Mouse (Mus musculus): ENCODE data around the gene Trim69. TPM values are rescaled to one million over a fixed set of nuclear protein-coding genes. Genes with fewer than 3 reads are reported as not detected.

Trim69 gene
- total RNA-seq (2021): not detected in 2 replicates
- long read RNA-seq: 0 reads

DNA sequence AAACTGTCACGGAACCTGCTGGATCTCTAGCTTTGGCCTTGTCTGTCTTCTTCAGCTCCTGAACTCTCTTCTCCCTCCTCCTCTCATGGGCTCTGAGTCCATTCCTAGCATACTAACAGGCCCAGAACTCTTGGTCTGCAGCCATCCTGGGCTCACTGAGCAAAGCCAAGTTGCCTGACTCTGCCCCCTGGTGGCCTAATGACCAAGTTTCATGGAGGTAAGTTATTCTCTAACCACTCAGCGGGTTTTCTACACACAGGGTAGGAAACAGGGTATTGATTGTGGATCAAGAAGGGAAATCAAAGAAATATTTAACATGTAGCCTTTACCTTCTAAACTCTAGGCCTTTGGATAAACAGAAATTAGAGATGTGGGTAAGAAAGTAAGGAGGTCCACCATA, at the start of gene Trim69:
Gene Trim69, plus strand, starts transcription at position 21 of the 400 bp plus-strand sequence.
- peak; percentile 83 for DNase-seq

DNA sequence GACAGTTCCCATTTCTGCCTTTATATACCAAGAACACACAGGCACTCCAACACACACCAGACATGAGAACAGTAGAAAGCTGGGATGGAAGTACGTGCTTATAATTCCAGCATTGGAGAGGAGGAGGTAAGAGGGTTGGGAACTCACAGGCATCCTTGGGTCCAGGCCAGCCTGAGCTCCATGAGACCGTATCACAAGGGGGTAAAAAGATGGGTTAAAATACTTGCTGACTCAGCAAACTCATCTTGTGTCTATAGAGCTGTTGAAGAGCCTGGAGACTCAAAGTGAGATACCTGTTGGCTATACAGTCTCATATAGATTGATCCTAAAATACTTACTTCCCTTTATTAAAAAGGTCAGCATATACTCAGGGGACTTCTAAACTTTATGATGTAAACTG, 43.6 kb upstream of the Trim69 start:
- DNase-seq: no peak

DNA sequence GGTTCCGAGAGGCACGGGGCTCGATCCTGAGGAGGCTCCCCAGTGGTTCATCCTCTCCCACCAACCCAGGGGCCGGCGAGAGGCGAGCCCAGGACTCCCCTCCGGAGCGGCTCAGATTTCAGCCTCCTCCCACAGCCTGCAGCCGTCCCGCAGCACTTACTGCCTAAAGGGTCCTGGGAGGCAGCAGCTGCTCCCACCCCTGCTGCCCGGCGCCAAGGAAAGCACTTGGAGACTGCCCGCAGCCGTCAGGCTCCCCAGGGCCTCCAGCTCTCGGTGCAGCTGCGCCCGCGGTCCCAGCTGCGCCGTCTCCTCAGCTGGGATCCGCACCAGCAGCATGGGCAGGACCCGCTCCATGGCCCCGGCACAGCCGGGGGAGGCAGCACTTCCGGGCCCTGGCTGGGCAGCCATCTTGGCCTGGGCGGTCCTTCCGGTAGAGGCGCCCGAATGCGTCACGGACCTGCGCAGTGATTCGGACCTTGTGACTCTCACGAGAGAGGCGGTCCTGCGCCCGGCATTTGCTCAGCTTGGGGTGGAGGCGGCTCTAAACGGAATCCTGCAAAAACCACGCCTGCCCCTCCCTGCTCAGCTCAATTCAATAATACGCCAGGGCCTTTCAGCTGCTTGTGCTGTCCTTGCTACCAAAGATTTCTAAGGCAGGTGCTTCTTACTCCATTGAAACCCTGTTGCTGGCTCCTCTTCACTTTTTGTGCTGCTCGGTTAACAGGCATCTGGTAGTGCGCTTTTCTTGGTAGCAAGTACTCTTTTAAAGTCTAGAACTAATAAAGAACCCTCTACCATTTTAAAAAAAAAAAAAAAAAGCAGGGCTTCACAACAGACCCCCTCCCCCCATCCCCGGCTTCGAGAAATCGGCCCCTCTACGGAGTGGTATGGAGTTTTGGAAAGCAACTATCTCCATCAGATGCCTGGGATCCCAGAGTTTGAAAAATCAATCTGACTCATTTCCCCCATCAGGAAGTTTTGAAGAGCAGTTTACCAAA, 42.2 kb upstream of the Trim69 start, which contains the start of gene Spg11:
Gene Spg11, minus strand, starts transcription at position 426 of the 998 bp plus-strand sequence.
- DNase-seq: peak; percentile 98

DNA sequence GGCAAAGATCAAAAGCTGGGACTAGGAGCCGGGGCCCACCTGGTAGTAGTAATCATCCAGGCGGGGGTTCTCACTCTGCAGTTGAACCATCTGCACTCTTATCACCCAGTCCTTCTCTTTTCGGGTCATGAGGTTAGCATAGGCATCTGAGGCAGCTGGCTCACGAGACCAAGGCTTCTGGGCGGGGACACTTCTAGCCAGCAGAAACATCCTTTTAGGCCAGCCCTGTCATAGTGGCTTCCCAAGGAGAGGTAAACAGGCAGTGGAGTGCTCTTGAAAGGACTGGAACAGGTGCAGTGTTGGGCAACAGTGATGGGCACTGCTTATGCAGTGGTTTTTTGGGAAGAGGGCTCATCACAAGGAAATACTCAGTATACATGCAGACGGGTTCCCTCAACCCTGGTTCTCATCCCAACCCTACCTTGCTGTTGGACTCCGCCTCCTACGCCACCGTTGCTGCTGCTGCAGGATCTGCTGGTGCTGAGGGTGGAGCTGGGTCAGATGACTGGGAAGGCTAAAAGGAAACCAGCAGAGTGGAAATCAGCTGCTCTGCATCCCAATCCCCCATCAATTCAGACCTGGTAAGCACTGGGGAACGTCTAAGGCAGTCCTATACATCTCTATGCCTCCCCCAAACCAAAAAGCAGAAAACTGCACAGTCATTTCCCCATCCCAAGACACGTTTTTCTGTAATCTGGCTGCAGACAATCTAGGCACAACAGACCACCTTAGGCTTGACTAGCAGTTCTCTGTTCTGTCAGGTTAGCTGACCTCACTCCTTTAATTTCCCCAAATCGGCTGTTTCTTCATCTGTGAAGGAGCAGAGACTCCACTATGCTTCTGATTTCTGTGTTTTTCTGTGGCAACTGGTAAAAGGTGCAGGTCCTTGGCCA, 34.6 kb upstream of the Trim69 start:
- no peak for DNase-seq

DNA sequence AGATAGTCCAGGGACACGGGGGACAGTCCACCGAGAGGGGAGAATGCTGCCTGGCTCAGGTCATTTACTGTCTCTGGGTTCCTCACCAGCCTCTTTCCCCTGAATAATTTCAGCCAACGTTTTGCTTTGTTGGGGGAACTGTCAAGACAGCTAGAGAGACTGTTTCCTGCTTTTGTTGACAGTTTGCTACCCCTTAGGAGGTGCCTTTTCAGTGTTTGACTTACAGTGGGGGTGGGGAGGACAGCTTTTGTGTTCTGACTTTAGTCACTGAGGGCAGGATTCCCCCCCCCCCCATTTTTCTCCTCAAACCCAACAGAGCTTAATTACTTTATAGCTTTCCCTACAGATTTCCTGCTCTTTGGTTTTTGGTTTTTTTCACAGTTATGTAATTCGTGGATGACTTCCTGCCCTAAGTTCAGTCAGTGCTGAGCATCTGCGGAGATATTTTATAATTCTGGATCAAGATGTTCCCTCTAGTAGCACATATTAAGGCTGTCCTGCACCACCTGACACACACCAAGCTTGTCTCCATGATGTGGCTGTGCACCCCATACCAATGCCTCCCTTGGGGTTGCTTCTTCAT, 33.6 kb upstream of the Trim69 start:
- no peak for DNase-seq

DNA sequence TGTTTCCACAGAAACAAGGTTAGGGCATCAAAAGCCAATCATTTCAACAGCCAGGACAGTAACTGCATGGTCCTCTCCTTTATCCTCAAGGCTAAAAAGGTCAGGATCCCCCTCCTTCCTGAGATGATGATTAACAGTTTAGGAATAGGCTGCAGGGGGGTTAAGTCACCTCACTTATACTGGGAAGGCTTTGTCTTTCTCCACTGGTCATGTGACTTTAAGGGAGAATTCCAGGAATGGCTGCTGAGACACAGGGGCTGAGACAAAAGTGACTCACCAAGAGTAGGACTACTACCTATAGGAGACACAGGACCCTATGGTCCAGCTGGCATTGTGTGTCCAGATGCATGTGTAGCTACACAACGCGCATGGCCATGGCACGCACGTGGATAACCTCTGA, 32.9 kb upstream of the Trim69 start:
- no peak for DNase-seq

DNA sequence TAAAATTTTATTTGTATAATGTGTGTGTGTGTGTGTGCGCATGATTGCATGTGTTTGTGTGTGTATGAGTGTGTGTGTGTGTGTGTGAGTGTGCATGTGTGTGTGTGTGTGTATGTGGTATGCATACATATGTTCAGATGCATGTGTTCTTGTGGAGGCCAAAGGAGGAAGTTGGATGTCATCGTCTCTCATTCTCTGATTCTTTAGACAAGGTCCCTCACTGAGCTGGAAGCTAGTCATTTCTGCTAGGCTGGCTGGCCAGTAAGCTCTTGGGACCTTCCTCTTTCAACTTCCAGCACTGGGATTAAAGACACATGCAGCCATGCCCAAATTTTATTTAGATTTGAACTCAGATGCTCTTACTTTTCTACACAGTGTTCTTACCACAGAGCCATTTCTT, 28.4 kb upstream of the Trim69 start:
- DNase-seq: no peak

DNA sequence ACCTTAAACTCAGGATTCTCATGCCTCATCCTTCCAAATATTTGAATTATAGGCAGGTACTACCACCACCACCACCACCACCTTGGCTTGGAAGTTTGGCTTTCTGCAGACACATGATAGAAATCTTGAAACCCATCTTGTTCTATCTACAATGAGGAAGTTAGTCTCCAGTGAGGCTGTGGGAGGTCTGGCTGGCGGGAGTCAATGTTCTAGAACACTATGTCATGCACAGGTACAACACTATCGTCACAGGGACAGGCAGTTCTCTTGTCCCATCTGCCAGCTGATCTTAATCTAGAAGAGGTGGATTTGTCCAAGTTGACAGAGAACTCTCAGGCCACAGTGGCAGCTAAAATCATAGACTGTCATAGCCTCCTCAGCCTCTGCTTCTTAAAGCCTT, 27.9 kb upstream of the Trim69 start:
- DNase-seq: no peak

DNA sequence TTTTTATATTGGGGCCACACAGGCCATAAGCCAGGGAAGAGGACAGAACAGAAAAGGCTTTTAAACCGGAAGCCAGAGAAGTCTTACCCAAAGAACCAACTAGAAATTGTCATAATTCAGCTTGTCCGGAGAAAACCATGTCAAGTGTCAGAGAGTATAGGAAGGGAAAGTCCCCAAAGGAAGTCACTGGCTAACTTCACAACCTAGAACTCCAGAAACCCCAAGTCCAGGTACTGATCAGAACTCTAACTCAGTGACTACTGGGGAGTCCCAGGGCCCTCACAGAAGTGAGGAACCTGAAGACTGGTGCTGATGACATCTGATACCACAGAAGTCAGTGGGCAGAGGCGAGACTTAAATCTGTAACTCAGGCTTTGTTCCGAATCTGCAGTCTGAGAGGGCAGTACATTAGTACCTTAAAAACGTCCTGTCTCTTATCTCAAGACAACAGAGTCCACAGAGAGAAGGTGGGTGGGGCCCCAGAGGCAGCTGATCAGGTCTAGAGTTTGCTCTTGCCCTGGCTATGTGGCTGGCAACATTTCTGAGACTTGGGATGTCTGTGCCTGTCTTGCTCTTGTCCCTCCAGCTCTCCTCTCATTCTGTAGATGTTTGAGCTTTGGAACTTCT, 22.5 kb upstream of the Trim69 start:
- DNase-seq: no peak

DNA sequence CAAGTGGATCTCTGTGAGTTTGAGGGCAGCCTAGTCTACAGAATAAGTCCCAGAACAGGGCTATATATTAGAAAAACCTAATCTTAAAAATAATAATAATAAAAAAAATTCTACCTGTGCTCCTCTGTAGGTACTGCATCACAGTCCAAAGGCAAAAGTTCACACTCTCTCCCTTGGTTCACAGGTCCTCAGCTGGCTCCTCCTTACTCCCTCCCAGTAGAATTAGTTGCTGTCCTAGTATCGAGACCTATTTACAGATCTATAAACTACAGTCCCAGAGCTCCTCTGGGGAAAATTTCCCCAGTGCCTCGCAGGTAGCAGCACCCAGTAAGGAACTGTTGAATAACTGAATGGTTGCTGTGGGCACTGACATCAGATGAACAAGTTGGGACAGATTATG, 19.7 kb upstream of the Trim69 start:
- no peak for DNase-seq

DNA sequence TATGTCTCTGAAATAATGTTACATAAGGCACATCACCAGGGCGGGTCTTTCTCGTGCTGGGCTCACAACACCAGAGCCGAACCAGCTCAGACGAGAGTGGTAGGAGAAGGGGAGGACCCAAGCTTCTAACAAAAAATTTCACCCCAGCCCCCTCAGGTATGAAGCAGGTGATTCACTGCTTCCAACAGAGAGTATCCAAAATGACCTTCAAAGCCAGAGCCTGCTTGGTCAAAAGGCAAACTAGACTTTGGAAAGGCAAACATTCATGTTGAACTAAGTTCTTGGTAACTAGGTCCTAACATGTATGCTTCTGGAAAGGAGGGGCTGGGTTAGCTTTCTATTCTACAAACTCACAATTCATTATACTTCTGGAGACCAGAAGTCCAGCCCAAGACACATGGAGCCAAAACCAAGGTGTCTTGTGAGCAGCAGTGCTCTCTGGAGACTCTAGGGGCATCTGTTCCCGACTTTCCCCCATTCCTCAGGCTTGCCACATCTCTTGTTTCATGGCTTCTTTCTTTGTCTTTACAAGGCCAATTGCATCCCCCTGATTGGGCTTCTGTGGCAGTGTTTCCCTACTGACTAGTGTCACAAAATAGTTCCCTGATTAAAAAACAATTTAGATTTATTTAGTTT, 19.1 kb upstream of the Trim69 start:
- no peak for DNase-seq

DNA sequence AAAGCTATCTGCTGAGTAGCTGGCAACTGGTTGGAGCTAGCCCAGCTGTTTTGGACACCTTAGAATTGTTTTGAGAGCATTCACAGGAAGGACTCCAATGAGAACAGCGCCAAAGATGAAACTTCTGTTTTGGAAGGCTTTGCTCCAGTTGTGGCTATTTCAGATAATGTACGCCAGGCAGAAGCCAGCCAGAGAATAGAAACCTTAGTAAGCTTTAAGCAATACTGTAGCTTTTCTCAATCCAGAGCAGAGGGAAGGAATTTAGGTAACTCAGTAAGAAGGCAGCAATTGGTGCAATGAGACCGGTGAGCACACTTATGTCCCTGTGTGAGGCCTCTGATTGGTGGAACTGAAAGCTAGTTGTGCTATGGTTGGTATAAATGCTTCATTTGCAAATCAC, 17.4 kb upstream of the Trim69 start:
- DNase-seq: no peak

DNA sequence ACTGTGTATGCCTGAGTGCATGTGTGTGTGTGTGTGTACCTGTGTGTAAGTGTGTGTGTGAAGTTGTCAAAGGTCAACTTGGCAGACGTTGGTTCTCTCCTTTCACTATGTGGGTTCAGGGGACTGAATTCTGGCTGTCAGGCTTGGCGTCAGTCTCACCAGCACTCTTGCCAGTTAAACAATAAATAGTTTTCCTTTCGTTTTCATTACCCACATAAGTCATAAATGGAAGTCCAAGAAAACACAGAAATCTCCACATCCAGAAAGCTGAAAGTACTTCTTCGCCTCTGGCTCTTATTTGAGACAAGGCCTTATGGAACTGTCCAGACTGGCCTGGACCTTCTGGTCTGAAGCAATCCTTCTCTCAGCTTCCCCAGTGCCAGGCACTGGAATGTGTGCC, 14.7 kb upstream of the Trim69 start:
- DNase-seq: no peak

DNA sequence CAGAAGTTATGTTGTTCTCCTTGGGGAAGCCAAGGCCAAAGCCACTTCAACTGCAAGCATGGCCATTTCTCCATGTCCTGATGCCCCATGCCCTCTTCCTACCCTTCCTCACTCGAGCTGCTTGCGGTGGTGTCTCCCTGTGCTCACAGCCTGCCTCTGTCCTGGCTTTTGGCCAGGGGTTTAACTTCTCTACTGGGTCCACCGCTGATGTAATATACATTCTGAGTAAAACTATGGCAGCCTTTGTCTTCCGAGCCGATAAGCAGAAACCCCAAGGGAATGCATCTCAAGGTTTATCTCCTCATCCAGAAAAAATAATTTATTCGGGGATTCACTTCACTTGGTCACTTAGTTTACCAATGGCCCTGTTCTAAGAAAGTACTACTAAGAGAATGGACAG, 13.8 kb upstream of the Trim69 start:
- no peak for DNase-seq

DNA sequence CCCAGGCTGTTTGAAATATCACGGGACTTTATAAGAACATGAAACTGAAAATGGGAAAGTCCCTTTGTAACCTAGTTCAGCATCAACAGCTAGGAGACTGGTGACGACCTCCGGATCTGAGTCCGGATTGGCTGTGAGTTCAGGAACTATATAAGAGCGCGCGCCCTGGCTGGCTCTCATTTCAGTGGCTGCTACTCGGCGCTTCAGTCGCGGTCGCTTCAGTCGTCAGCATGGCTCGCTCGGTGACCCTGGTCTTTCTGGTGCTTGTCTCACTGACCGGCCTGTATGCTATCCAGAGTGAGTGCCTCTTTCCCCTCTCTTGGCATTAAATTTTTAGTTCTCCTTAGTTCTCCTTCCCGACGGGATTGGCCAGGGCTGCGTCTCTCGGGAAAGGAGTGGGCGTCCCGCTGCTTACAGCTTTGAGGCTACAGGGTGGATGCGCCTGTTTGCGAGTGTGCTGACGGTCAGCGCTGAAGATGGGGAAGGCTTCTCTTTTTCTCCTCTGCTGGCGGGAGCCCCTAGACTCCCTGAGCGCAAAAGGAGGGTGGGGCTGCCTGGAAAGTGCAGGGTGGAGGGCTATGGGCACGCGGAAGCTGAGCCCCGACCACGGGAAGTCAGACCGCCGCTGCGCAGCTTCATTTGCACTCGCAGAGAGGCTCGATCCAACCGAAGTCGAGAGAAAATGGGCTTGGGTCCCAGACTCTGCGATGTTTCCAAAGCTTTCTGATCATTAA, 12.8 kb upstream of the Trim69 start, which contains the start of gene B2m:
Gene B2m, plus strand, starts transcription at position 179 of the 734 bp plus-strand sequence.
- DNase-seq: peak; percentile 91

DNA sequence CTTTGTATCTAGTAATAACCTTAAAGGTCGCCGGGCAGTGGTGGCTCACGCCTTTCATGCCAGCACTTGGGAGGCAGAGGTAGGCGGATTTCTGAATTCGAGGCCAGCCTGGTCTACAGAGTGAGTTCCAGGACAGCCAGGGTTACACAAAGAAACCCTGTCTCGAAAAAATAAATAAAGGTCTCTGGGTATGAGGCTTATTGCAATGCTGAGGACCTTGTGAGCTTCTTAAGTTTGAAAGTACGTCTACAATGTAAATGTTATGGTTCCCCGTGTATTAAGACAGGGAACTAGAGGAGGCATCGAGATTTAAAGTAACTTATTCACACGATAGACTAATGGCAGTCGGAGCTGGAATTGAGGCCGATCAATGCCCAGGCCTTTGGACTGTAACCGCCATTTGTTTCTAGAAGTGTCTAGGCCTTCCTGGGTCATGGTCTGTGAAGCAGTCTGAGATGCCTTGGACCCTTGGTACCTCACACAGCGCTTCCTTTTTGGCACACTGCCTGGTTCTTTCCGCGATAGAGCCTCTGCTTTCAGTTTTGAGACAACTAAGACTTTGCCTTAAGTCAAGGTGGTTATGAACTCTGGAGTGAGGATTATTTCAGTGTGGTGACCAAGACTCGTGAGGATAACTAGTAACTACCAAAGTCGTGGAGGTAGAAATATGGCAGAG, 12.1 kb upstream of the Trim69 start:
- DNase-seq: peak; percentile 63

DNA sequence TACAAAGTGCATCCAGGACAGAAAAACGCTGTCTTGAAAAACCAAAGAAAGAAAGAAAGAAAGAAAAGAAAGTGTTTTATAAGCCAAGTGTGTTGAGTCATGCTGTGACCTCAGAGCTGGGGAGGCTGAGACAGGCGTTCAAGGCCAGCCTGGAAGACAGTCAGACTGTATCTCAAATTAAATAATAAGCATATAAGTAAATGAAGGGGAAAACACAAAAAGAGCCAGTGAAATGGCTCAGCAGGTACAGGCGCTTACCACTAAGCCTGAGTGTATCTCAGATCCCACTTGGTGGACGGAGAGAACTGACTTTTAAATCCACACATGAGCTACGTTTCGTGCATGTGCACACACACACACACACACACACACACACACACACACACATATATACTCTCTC, 11.2 kb upstream of the Trim69 start:
- no peak for DNase-seq

DNA sequence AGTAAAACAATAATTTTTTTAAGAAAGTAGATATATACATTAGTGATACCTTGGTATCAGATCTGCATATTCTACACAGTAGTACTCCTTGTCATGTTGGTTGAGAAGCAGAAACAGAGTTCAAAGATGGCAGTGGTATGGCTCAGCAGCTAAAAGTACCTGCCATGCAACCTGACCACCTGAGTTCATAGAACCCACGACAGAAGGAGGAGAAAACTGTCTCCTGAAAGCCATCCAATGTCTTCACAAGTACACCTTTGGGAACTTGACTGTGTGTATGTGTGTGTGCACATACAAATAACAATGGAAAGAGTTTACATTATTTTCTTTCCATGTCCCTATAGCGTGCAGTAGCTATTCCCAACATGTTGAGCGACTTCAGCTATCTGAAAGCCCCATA, 10.8 kb upstream of the Trim69 start:
- DNase-seq: no peak

DNA sequence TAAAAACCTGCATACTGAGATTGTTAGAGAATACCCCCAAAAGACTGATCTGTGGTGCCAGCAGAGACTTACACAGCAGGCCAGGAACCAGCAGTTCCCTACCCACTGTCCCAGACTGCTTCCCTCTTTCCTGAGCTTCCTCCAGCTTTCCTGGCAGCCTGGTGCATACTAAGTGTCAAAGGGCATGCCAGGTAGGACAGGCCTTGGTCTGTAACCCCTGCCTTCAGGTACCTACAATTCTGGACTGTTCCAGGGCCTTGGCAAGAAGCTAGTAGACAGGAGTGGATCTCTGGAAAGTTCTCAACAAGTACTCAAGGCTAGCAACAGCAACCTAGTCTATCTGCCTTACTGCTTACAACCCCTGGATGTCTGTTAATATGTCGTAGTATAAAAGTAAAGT, 9.3 kb upstream of the Trim69 start:
- no peak for DNase-seq

DNA sequence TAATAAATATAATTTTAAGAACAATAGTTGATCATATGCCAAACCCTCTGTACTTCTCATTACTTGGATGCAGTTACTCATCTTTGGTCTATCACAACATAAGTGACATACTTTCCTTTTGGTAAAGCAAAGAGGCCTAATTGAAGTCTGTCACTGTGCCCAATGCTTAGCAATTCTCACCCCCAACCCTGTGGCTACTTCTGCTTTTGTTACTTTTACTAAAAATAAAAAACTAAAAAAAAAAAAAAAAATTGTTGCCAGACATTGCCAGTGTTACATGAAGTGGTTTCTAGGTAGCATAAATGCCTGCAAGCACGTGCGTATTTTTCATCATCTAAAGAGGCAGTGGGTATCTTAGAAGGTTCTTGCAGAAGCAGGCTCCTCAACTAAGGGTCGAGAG, 7.7 kb upstream of the Trim69 start:
- DNase-seq: no peak
